Mouse (Mus musculus): ENCODE measurements around the gene Gm9837. TPM values are rescaled to one million over a fixed set of nuclear protein-coding genes. Genes with fewer than 3 reads are reported as not detected.

Gm9837 gene
- not detected in 2 replicates for polyA plus RNA-seq (2016; fragmentation: Nextera tagmentation; extraction: Ambion mirVana)

DNA sequence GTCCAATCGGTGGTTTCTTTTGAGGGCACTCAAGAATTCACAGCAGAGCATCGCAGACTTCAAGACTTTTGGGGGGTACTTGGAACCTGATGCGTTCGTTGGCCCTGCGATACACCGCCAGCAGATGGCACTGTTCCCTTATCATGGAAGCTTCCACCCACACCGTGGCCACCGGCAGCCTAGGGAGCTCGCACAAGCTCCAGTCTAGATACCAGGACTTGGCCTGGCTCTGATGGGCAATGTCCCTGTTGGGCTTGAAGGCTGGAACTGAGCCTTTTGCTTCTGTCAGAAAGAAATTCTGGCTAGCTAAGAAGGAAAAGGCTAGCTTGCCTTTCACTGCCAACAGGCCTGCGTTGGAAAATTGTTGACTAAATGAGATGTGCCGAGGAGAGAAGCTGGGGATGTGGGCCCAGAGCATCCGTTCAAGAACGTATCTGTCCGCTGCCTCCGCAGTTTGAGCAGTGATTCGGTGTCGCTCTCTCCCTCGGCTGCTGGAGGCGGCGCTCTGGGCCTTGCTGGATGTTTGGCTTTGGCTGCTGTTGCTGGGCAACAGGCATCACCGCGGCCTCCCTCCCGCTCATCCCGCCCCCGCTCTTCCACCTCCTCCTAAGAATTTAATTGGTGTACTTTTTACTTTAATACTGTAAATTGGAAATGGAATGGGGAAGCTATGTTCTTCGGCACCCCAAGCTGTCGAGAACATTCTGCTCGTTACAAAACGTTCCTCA, at the start of gene Gm9837:
Gm9837 (minus strand) TSS at position 512 of the 728 bp plus-strand sequence.
- H3K4me3 ChIP-seq (replicated peaks), result peak within 1 kb of the TSS; percentile 25
- H3K4me1 ChIP-seq, result peaks cover 30% of the 10 kb centered on the region
- 1% methylated on average over 29 of the region's 29 CpGs for WGBS
- H3K9ac ChIP-seq, result peak within 1 kb of the TSS; percentile 41
- H3K27ac ChIP-seq, result peak within 1 kb of the TSS; percentile 31; the same call in 1 of the 2 replicates
- ATAC-seq (ENCODE audit: low FRiP score), result peak; percentile 81
- peak within 1 kb of the TSS; percentile 57 for H3K4me2 ChIP-seq
- peaks cover 68% of the 10 kb centered on the region for H3K27me3 ChIP-seq
- no peaks in the 10 kb centered on the region for H3K36me3 ChIP-seq (replicated peaks)
- H3K9me3 ChIP-seq, result no peaks in the 10 kb centered on the region

DNA sequence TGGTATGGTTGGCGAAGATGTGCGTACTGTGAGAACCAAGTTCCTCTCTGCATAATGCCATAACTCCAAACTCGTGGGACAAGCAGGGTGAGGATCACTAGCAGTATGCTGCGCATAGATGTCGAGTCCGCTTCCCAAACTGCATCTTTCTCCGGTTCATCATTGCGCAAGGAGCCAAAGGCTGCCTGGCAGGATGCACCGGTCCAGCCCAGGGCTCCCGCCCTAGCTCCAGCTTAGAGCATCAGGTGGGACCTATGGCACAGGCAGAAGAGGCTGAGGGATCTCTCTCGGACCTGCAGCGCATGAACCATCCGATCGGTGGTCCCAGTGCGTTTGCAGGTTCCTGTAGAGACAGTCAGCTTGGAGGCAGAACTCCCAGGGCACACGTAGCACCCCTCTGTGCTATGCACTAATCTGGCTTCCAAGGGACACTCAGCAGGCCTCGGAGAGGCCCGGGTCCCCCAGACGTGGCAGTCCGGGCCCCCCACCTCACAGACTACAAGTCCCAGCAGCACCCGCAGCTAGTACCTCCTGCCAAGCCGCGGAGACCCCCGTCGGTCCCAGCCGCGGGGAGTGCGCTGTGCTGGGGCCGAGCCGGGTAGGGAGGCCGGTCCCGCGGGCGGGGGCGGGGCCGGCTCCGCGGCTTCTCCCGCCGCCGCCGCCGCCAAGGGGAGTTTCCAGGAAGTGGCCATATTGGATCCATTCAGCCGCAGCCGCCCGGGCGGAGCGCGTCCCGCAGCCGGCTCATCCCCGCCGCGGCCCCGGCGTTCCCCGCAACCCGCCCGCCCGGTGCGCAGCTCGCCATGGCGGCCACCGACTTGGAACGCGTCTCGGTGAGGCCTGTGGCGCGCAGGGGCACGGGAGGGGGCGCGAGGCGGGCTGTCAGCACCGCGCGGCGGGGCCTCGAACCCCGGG, 49.2 kb upstream of the Gm9837 start, which contains the start of gene Sept8:
Sept8 (plus strand) TSS at position 51 of the 915 bp plus-strand sequence.
- H3K4me3 ChIP-seq (replicated peaks), result peak within 1 kb of the TSS; percentile 79
- H3K9ac ChIP-seq, result peak within 1 kb of the TSS; percentile 90
- peak; percentile 87 for ATAC-seq (ENCODE audit: low FRiP score)
- no peaks in the 10 kb centered on the region for H3K36me3 ChIP-seq (replicated peaks)
- peaks cover 30% of the 10 kb centered on the region for H3K4me1 ChIP-seq
- peak within 1 kb of the TSS; percentile 75 for H3K4me2 ChIP-seq
- H3K27me3 ChIP-seq, result peaks cover 18% of the 10 kb centered on the region
- no peaks in the 10 kb centered on the region for H3K9me3 ChIP-seq
- WGBS, result 5% methylated on average over 65 of the region's 79 CpGs
- H3K27ac ChIP-seq, result peak within 1 kb of the TSS; percentile 32; the same call in 1 of the 2 replicates

DNA sequence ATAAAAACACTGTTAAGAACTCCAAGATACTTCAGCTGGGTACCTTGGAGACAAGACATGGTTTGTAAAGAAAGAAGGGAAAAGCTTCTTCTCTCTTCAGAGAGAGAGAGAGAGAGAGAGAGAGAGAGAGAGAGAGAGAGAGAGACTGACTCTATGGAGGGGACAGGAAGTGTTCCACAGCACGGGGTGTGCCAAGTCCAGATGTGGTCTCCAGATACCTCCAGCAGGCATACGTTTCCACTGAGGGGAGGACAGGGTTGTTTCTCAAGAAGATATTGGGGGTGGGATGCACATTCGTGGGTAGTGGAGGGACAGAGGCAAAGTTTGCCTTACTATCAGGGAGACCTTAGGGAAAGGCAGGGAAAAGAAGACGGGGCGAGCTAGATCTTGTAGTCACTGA, 48.5 kb upstream of the Gm9837 start:
- H3K27ac ChIP-seq, result no peak overlapping the region
- no peaks in the 10 kb centered on the region for H3K36me3 ChIP-seq (replicated peaks)
- WGBS, result 58% methylated on average over 5 of the region's 5 CpGs
- no peak for ATAC-seq (ENCODE audit: low FRiP score)
- H3K4me1 ChIP-seq, result peaks cover 25% of the 10 kb centered on the region
- H3K4me2 ChIP-seq, result no peak overlapping the region
- no peak overlapping the region for H3K4me3 ChIP-seq (replicated peaks)
- no peaks in the 10 kb centered on the region for H3K9me3 ChIP-seq
- H3K9ac ChIP-seq, result no peak overlapping the region
- H3K27me3 ChIP-seq, result peaks cover 18% of the 10 kb centered on the region

DNA sequence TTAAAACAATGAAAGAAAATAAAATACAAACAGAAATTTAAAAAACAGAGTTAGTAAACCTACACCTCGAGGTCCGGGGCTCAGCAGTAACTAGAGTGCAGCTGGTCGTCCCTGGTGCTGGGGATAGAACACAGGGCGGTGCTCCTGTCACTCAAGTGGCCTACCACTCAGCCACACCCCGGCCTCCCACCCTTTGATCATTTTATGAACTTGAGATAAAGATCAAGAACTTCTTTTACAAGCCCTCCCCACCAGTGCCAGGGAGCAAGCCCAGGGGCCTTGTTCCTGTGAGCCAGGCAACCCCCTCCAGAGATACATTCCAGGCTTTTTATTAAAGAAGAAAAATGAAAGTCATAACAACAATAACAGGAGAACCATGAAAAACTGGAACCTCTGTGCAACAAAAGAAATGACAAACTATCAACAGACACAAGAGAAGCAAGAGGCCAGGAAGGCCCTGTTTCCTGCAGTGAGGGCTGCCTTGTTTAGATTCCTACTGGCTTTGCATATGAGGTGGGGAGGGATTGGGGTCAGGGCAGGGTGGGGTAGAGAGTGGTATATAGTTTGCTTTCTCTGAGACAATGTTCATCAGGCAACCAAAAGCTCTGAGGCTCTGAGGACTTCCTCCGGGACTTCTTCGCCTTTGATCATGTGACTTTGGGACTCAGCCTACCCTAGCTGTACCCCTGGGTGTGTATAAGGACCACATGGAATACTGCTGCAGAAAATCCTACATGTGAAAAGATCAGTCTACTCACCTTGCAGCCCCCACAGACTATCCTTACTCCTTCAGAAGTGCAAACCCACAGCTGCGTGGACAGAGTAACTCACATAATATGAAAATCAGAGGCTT, 46.7 kb upstream of the Gm9837 start:
- no peak for ATAC-seq (ENCODE audit: low FRiP score)

DNA sequence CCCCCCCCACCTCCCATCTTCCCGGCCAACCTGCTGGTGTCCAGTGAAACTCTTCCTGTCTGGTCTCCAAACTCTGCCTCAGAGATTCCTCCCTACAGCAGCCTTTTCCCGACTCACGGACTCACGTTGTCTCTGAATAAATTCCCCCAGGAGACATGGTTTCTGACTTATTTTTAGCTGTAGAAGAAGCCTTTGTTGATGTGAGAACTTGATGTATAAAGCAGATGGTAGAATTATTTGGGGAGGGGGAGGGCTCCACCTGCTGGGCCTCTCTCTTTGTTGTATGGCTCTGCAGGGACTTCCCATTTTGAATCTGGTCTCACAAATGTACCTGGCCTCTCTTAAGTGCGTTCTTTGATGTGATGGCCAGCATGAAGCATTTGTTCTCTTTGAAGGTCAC, 40.1 kb upstream of the Gm9837 start:
- 67% methylated on average over 5 of the region's 5 CpGs for WGBS
- Histone ChIP-seq H3K36me3 (replicated peaks) (no peaks in the 10 kb centered on the region), H3K4me3 (replicated peaks) (no peak overlapping the region), H3K9ac (no peak overlapping the region), H3K4me2 (no peak overlapping the region), H3K27ac (no peak overlapping the region), H3K9me3 (no peaks in the 10 kb centered on the region), H3K4me1 (no peaks in the 10 kb centered on the region), H3K27me3 (no peaks in the 10 kb centered on the region)
- no peak for ATAC-seq (ENCODE audit: low FRiP score)

More for the DNA sequence above, 46.7 kb upstream of the Gm9837 start:
- Histone ChIP-seq H3K36me3 (replicated peaks) (no peaks in the 10 kb centered on the region), H3K4me1 (peaks cover 21% of the 10 kb centered on the region), H3K27ac (no peak overlapping the region), H3K4me2 (no peak overlapping the region), H3K4me3 (replicated peaks) (no peak overlapping the region), H3K9me3 (no peaks in the 10 kb centered on the region), H3K9ac (no peak overlapping the region), H3K27me3 (peaks cover 18% of the 10 kb centered on the region)
- WGBS, result 71% methylated on average over 8 of the region's 8 CpGs

DNA sequence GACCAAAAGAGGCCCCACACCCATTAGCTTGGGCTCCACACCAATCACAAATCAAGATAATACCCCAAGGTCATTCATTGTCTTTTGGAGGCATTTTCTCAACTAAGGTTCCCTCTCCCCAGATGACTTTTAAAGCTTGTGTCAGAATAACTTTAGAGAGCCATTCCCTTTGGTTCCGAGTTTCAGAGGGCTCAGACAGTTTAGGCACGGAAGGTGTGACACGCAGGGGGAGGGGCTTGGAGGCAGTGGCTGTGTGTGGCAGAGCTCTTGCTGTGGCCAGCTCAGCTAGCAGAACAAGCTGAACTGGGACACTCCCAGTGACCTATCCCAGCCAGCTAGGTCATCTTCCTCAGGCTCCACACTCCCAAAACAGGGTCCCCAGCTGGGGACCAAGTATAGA, 38.3 kb upstream of the Gm9837 start:
- Histone ChIP-seq H3K9me3 (no peaks in the 10 kb centered on the region), H3K4me2 (no peak overlapping the region), H3K4me1 (no peaks in the 10 kb centered on the region), H3K27ac (no peak overlapping the region), H3K27me3 (no peaks in the 10 kb centered on the region), H3K9ac (no peak overlapping the region), H3K36me3 (replicated peaks) (no peaks in the 10 kb centered on the region), H3K4me3 (replicated peaks) (no peak overlapping the region)
- no peak for ATAC-seq (ENCODE audit: low FRiP score)
- WGBS, result 58% methylated on average over 3 of the region's 3 CpGs

DNA sequence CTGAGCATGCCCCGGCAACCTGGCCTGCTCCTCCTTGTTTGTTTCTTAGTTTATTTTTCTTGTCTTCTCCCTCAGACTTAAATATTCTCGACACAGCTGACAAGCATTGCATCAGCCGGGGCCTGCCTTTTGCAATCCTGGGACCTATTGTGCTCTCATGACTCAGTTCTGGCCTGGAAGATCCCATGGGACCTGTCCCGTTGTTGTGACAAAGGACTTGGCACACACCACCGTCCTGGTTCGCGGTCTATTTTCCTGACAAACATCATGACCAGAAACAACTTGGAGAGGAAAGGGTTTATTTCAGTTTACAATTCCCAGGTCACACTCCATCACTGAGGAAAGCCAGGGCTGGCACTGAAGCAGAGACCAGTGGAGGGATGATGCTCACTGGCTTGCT, 37.9 kb upstream of the Gm9837 start:
- Histone ChIP-seq H3K9ac (no peak overlapping the region), H3K36me3 (replicated peaks) (no peaks in the 10 kb centered on the region), H3K27ac (no peak overlapping the region), H3K4me2 (no peak overlapping the region), H3K9me3 (no peaks in the 10 kb centered on the region), H3K27me3 (no peaks in the 10 kb centered on the region), H3K4me3 (replicated peaks) (no peak overlapping the region), H3K4me1 (no peaks in the 10 kb centered on the region)
- 78% methylated on average over 7 of the region's 7 CpGs for WGBS
- ATAC-seq (ENCODE audit: low FRiP score), result no peak

DNA sequence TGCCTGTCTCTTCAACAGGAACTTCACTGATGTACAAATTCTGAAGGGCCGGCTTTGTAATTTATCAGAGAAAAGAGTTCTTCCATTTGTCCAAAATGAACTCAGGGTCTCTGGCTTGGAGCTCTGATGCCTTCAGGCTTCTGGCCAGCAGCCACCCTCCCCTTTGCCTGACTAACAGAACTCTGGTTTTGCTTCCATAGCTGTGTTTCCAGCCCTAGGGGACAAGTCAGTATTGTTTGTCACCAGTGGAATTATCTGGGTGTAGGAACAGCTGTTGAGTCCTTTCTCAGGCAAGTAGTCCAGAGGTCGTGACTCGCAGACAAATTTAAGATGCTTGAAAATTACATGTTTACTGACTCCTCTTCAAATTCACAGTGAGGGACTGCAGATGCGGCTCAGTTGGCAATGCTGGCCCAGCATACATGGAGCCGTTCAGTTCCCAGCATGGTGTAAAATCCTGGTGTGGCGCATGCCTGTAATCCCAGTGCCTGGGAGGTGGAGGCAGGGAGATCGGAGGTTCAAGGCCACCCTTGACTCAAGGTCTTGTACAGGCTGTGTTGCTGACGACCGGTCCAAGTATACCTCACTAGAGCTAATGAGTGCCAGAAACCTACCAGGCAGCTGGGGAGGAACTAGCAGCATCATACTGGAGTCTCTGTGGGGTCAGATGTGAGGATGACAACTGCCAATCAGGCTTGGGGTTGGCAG, 37.0 kb upstream of the Gm9837 start:
- 90% methylated on average over 9 of the region's 9 CpGs for WGBS
- no peak for ATAC-seq (ENCODE audit: low FRiP score)

DNA sequence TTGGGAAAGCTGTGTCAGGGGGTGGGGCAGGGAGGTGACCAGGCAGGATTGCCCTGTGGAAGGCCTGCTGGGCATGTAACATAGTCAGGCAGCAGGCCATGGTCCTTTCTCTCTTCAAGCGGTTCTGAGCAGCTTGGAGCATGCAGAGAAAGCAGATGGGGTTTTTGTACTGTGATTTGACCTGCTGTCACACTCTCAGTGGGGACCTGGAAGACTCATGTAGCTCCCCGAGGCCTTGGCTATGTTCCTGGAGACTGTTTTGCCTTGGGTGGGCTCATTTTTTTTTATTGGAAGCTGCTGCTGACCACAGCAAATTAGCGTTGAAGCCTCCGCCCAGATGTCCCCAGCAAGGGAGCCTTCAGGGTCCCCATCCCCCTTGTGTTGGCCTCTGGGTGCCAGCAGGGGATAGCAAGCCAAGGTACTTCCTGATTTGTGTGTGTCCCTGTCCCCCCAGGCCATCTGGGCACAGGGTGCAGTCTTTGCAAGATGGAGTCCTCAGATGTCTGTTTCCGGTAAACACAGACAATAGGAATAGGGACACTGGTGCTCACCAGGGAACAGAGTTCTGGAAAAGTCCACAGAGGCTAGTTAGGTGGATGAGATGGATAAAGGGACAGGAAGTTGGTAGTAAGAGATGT, 34.9 kb upstream of the Gm9837 start:
- ATAC-seq (ENCODE audit: low FRiP score), result no peak
- H3K4me2 ChIP-seq, result no peak overlapping the region
- H3K36me3 ChIP-seq (replicated peaks), result no peaks in the 10 kb centered on the region
- WGBS, result 61% methylated on average over 5 of the region's 5 CpGs
- no peaks in the 10 kb centered on the region for H3K9me3 ChIP-seq
- peaks cover 7% of the 10 kb centered on the region for H3K4me1 ChIP-seq
- peaks cover 6% of the 10 kb centered on the region for H3K27me3 ChIP-seq
- H3K27ac ChIP-seq, result no peak overlapping the region
- no peak overlapping the region for H3K9ac ChIP-seq
- no peak overlapping the region for H3K4me3 ChIP-seq (replicated peaks)

More for the DNA sequence above, 37.0 kb upstream of the Gm9837 start:
- no peaks in the 10 kb centered on the region for H3K9me3 ChIP-seq
- H3K36me3 ChIP-seq (replicated peaks), result no peaks in the 10 kb centered on the region
- H3K4me1 ChIP-seq, result no peaks in the 10 kb centered on the region
- no peak overlapping the region for H3K9ac ChIP-seq
- H3K27me3 ChIP-seq, result no peaks in the 10 kb centered on the region
- no peak overlapping the region for H3K4me2 ChIP-seq
- no peak overlapping the region for H3K4me3 ChIP-seq (replicated peaks)
- H3K27ac ChIP-seq, result no peak overlapping the region

DNA sequence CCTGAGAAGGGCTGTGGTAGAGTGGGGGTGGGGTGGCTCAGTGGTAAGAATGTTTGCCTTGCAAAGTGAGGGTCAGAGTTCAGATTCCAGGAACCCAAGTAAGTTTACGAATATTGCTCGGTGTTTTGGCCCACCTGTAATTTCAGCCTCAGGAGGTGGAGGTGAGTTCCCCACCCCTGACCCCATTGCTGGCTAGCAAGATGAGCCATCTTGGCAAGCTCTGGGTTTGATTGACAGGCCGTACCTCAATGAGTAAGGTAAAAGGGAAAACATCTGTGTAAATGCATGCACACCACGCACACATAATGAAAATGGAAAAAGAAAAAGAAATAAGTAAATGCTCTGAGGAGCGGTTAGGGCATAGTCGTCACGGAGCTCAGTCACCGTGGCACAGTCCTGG, 34.1 kb upstream of the Gm9837 start:
- peaks cover 12% of the 10 kb centered on the region for H3K27me3 ChIP-seq
- ATAC-seq (ENCODE audit: low FRiP score), result no peak

DNA sequence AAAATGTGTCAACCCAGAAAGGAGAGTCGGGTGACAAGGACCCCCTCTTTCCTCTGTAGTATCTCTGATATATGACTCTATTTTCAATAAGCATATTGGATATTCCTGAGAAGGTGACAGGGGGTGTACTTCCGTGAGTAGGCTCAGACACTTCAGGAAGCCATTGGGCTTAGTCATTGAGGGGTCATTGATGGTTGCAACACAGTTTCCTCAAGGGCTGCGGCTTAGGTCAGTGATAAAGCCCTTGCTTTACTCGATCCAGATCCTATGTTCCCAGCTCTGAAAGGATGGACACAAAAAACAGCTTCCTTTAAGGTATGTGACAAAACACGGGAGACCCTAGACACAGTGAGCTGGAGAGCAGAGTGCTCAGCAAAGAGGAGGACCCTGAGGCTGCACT, 33.5 kb upstream of the Gm9837 start:
- Histone ChIP-seq H3K4me3 (replicated peaks) (no peak overlapping the region), H3K36me3 (replicated peaks) (no peaks in the 10 kb centered on the region), H3K9me3 (no peaks in the 10 kb centered on the region), H3K4me1 (peaks cover 7% of the 10 kb centered on the region), H3K4me2 (no peak overlapping the region), H3K27me3 (peaks cover 12% of the 10 kb centered on the region), H3K9ac (no peak overlapping the region), H3K27ac (no peak overlapping the region)
- ATAC-seq (ENCODE audit: low FRiP score), result no peak
- WGBS, result 89% methylated on average over 5 of the region's 5 CpGs

More for the DNA sequence above, 34.1 kb upstream of the Gm9837 start:
- H3K4me2 ChIP-seq, result no peak overlapping the region
- no peak overlapping the region for H3K4me3 ChIP-seq (replicated peaks)
- H3K36me3 ChIP-seq (replicated peaks), result no peaks in the 10 kb centered on the region
- no peaks in the 10 kb centered on the region for H3K9me3 ChIP-seq
- H3K4me1 ChIP-seq, result peaks cover 7% of the 10 kb centered on the region
- no peak overlapping the region for H3K9ac ChIP-seq
- WGBS, result 91% methylated on average over 8 of the region's 8 CpGs
- H3K27ac ChIP-seq, result no peak overlapping the region
